Mouse (Mus musculus): ENCODE results near the gene Gbp8. TPM values are rescaled to one million over a fixed set of nuclear protein-coding genes. Genes with fewer than 3 reads are reported as not detected.

The Gbp8 gene
- 0.39 and 0.51 TPM in 2 replicates for polyA plus RNA-seq (2015; fragmentation: Nextera tagmentation; extraction: Ambion mirVana)

GRCm38 (mm10) chr5:105139409-105140088 lies at the start of gene Gbp8, which contains the start of the genes Gbp9 and Gbp4:
Gene Gbp8 (minus strand): TSS chr5:105139540.
Gene Gbp9 (minus strand): TSS chr5:105139539.
Gene Gbp4 (minus strand): TSS chr5:105139586.

GRCm38 (mm10) chr5:104982535-104982934 lies 156.8 kb downstream of the Gbp8 start, which contains the start of gene Abcg3:
Gene Abcg3 (minus strand): TSS chr5:104982718.

Other genes starting within 250 kb of the Gbp8 start
- gene Abcg3, start 156.8 kb downstream of the Gbp8 start, polyA plus RNA-seq (2015; fragmentation: Nextera tagmentation; extraction: Ambion mirVana), result 0.62 and 0.87 TPM in 2 replicates
- 3.5 and 4.3 TPM in 2 replicates for gene Gbp9, start within 50 bp of the Gbp8 start, polyA plus RNA-seq (2015; fragmentation: Nextera tagmentation; extraction: Ambion mirVana)
- 0.69 and 0.95 TPM in 2 replicates for gene Gbp4, start within 50 bp of the Gbp8 start, polyA plus RNA-seq (2015; fragmentation: Nextera tagmentation; extraction: Ambion mirVana)
- gene Gbp10, start 100.0 kb upstream of the Gbp8 start, polyA plus RNA-seq (2015; fragmentation: Nextera tagmentation; extraction: Ambion mirVana), result 0.35 and 0.56 TPM in 2 replicates
- not detected in 2 replicates for gene Gm43302, start 154.2 kb upstream of the Gbp8 start, polyA plus RNA-seq (2015; fragmentation: Nextera tagmentation; extraction: Ambion mirVana)
- 2.7 and 2.8 TPM in 2 replicates for gene Gbp6, start 154.2 kb upstream of the Gbp8 start, polyA plus RNA-seq (2015; fragmentation: Nextera tagmentation; extraction: Ambion mirVana)

Measured in skeletal muscle tissue, postnatal 0 days (tissue).